Mouse (Mus musculus): Measurements from ENCODE around the gene Wdfy4. TPM values are rescaled to one million over a fixed set of nuclear protein-coding genes. Genes with fewer than 3 reads are reported as not detected.

Wdfy4 gene
- polyA plus RNA-seq, 1 experiment from 2014 or later: 0.29 TPM

GRCm38 (mm10) chr14:33212271-33212957, 27.1 kb upstream of the Wdfy4 start:
- ATAC-seq (ENCODE audit: insufficient number of reproducible peaks, low FRiP score, low TSS enrichment, low read depth): no peak
- Histone ChIP-seq H3K27me3 (peaks cover 19% of the 10 kb centered on the region), H3K4me2 (replicated peaks) (no peak overlapping the region), H3K9ac (no peak overlapping the region), H3K9me3 (replicated peaks) (no peaks in the 10 kb centered on the region), H3K27ac (replicated peaks) (no peak overlapping the region), H3K4me3 (replicated peaks) (no peak overlapping the region), H3K36me3 (no peaks in the 10 kb centered on the region), H3K4me1 (peaks cover 10% of the 10 kb centered on the region)
- WGBS: 52% methylated on average over 5 of the region's 5 CpGs

- H3K4me2 ChIP-seq (replicated peaks): no peak overlapping the region
- no peak overlapping the region for H3K27ac ChIP-seq (replicated peaks)
- H3K36me3 ChIP-seq: no peaks in the 10 kb centered on the region
- peaks cover 19% of the 10 kb centered on the region for H3K27me3 ChIP-seq
- H3K4me1 ChIP-seq: peaks cover 10% of the 10 kb centered on the region
- no peaks in the 10 kb centered on the region for H3K9me3 ChIP-seq (replicated peaks)
- H3K9ac ChIP-seq: no peak overlapping the region
- WGBS: 48% methylated on average over 8 of the region's 8 CpGs
- no peak overlapping the region for H3K4me3 ChIP-seq (replicated peaks)
- ATAC-seq (ENCODE audit: insufficient number of reproducible peaks, low FRiP score, low TSS enrichment, low read depth): no peak
Observed at GRCm38 (mm10) chr14:33210806-33211205, 25.5 kb upstream of the Wdfy4 start.

- H3K36me3 ChIP-seq: no peaks in the 10 kb centered on the region
- WGBS: 32% methylated on average over 5 of the region's 5 CpGs
- no peaks in the 10 kb centered on the region for H3K27me3 ChIP-seq
- no peak overlapping the region for H3K4me2 ChIP-seq (replicated peaks)
- H3K4me3 ChIP-seq (replicated peaks): no peak overlapping the region
- no peaks in the 10 kb centered on the region for H3K9me3 ChIP-seq (replicated peaks)
- H3K27ac ChIP-seq (replicated peaks): no peak overlapping the region
- H3K4me1 ChIP-seq: no peaks in the 10 kb centered on the region
- H3K9ac ChIP-seq: no peak overlapping the region
- no peak for ATAC-seq (ENCODE audit: insufficient number of reproducible peaks, low FRiP score, low TSS enrichment, low read depth)
Observed at GRCm38 (mm10) chr14:33208331-33208730, 23.0 kb upstream of the Wdfy4 start.

GRCm38 (mm10) chr14:33207011-33207410, 21.7 kb upstream of the Wdfy4 start:
- Histone ChIP-seq H3K4me2 (replicated peaks) (no peak overlapping the region), H3K36me3 (no peaks in the 10 kb centered on the region), H3K4me1 (no peaks in the 10 kb centered on the region), H3K9ac (no peak overlapping the region), H3K27ac (replicated peaks) (no peak overlapping the region), H3K27me3 (no peaks in the 10 kb centered on the region), H3K4me3 (replicated peaks) (no peak overlapping the region), H3K9me3 (replicated peaks) (no peaks in the 10 kb centered on the region)
- 11% methylated on average over 2 of the region's 2 CpGs for WGBS
- ATAC-seq (ENCODE audit: insufficient number of reproducible peaks, low FRiP score, low TSS enrichment, low read depth): no peak

DNA sequence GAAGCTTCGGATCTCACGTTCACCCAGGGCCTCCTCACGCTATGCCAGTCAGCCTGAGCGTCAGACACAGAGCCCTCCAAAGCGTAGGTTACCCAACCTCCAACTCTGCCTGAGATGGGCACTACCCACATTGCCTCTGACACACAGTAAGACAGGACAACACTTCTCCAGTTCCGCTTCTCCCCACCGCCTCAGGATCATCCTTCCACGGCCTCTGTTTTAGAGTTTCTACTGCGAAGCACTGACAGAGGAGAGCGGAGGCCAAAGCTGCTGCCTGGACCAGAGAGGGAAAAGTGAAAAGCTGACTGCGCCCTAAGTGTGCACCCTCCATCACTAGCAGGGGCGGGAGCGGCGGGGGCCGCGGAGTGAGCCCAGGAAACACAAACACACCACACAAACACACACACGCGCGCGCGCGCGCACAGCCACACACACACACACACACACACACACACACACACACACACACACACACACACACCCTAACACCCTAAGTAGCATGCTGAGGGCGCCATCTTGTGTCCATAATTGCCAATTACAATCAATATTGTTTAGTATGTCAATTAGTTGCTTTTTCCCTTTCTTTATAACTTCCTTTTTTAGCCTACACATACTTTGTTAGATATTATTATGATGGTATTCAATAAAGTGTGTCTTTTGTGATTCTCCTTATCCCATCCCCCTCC, 20.1 kb upstream of the Wdfy4 start:
- Histone ChIP-seq H3K27ac (replicated peaks) (no peak overlapping the region), H3K27me3 (no peaks in the 10 kb centered on the region), H3K9me3 (replicated peaks) (no peaks in the 10 kb centered on the region), H3K4me2 (replicated peaks) (peak overlapping the region; percentile 38), H3K4me1 (no peaks in the 10 kb centered on the region), H3K4me3 (replicated peaks) (peak overlapping the region; percentile 24), H3K9ac (no peak overlapping the region), H3K36me3 (no peaks in the 10 kb centered on the region)
- WGBS: 30% methylated on average over 24 of the region's 24 CpGs
- ATAC-seq (ENCODE audit: insufficient number of reproducible peaks, low FRiP score, low TSS enrichment, low read depth): no peak

- Histone ChIP-seq H3K9ac (no peak overlapping the region), H3K27me3 (no peaks in the 10 kb centered on the region), H3K4me1 (no peaks in the 10 kb centered on the region), H3K9me3 (replicated peaks) (no peaks in the 10 kb centered on the region), H3K4me2 (replicated peaks) (no peak overlapping the region), H3K27ac (replicated peaks) (no peak overlapping the region), H3K36me3 (no peaks in the 10 kb centered on the region), H3K4me3 (replicated peaks) (no peak overlapping the region)
- 84% methylated on average over 14 of the region's 14 CpGs for WGBS
- ATAC-seq (ENCODE audit: insufficient number of reproducible peaks, low FRiP score, low TSS enrichment, low read depth): no peak
Observed at GRCm38 (mm10) chr14:33203777-33204176, 18.5 kb upstream of the Wdfy4 start.

GRCm38 (mm10) chr14:33202885-33203284, 17.6 kb upstream of the Wdfy4 start:
- Histone ChIP-seq H3K4me2 (replicated peaks) (no peak overlapping the region), H3K9me3 (replicated peaks) (no peaks in the 10 kb centered on the region), H3K9ac (no peak overlapping the region), H3K4me3 (replicated peaks) (no peak overlapping the region), H3K36me3 (no peaks in the 10 kb centered on the region), H3K27me3 (no peaks in the 10 kb centered on the region), H3K4me1 (no peaks in the 10 kb centered on the region), H3K27ac (replicated peaks) (no peak overlapping the region)
- no peak for ATAC-seq (ENCODE audit: insufficient number of reproducible peaks, low FRiP score, low TSS enrichment, low read depth)
- WGBS: 81% methylated on average over 6 of the region's 6 CpGs

GRCm38 (mm10) chr14:33202161-33202560, 16.9 kb upstream of the Wdfy4 start:
- no peaks in the 10 kb centered on the region for H3K9me3 ChIP-seq (replicated peaks)
- WGBS: 87% methylated on average over 4 of the region's 4 CpGs
- H3K4me3 ChIP-seq (replicated peaks): no peak overlapping the region
- no peaks in the 10 kb centered on the region for H3K27me3 ChIP-seq
- H3K27ac ChIP-seq (replicated peaks): no peak overlapping the region
- H3K36me3 ChIP-seq: no peaks in the 10 kb centered on the region
- no peak for ATAC-seq (ENCODE audit: insufficient number of reproducible peaks, low FRiP score, low TSS enrichment, low read depth)
- H3K9ac ChIP-seq: no peak overlapping the region
- H3K4me1 ChIP-seq: no peaks in the 10 kb centered on the region
- H3K4me2 ChIP-seq (replicated peaks): no peak overlapping the region

DNA sequence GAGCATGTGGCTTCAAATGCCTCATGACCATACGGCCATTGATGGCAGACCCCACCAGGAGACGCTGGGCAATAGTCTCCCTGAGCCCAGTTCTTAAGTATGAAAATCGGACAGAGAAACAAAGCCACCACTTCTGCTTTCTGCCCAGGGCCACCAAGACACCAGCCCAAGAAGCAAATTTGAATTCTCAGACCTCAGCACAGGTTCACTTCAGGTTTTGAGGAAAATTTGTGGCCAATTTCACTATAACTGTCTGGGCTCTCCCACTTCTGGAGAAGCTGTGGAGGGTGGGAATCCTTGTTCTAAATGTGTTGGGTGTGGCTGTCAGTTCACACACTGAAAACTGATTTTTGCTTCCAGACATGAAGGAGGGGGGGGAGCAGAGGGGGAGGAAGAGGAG, 8.9 kb upstream of the Wdfy4 start:
- WGBS: 82% methylated on average over 3 of the region's 3 CpGs
- Histone ChIP-seq H3K4me3 (replicated peaks) (no peak overlapping the region), H3K9me3 (replicated peaks) (no peaks in the 10 kb centered on the region), H3K36me3 (no peaks in the 10 kb centered on the region), H3K4me2 (replicated peaks) (no peak overlapping the region), H3K27me3 (no peaks in the 10 kb centered on the region), H3K27ac (replicated peaks) (no peak overlapping the region), H3K4me1 (no peaks in the 10 kb centered on the region), H3K9ac (no peak overlapping the region)
- ATAC-seq (ENCODE audit: insufficient number of reproducible peaks, low FRiP score, low TSS enrichment, low read depth): no peak

GRCm38 (mm10) chr14:33193762-33194161, 8.5 kb upstream of the Wdfy4 start:
- Histone ChIP-seq H3K36me3 (no peaks in the 10 kb centered on the region), H3K4me1 (no peaks in the 10 kb centered on the region), H3K27me3 (no peaks in the 10 kb centered on the region), H3K4me2 (replicated peaks) (no peak overlapping the region), H3K9me3 (replicated peaks) (no peaks in the 10 kb centered on the region), H3K4me3 (replicated peaks) (no peak overlapping the region), H3K9ac (no peak overlapping the region), H3K27ac (replicated peaks) (no peak overlapping the region)
- ATAC-seq (ENCODE audit: insufficient number of reproducible peaks, low FRiP score, low TSS enrichment, low read depth): no peak

- WGBS: 80% methylated on average over 1 of the region's 1 CpGs
- Histone ChIP-seq H3K9me3 (replicated peaks) (no peaks in the 10 kb centered on the region), H3K27ac (replicated peaks) (no peak overlapping the region), H3K4me2 (replicated peaks) (no peak overlapping the region), H3K36me3 (no peaks in the 10 kb centered on the region), H3K27me3 (no peaks in the 10 kb centered on the region), H3K9ac (no peak overlapping the region), H3K4me1 (no peaks in the 10 kb centered on the region), H3K4me3 (replicated peaks) (no peak overlapping the region)
- no peak for ATAC-seq (ENCODE audit: insufficient number of reproducible peaks, low FRiP score, low TSS enrichment, low read depth)
Observed at GRCm38 (mm10) chr14:33190646-33191045, 5.3 kb upstream of the Wdfy4 start.

Data from embryonic facial prominence, embryonic 15.5 days (tissue).